Mouse (Mus musculus): ENCODE measurements around the gene Rnf181.
A peak's percentile ranks its signal among the peaks of the same experiment; 100 is the strongest.

Rnf181 gene

DNA sequence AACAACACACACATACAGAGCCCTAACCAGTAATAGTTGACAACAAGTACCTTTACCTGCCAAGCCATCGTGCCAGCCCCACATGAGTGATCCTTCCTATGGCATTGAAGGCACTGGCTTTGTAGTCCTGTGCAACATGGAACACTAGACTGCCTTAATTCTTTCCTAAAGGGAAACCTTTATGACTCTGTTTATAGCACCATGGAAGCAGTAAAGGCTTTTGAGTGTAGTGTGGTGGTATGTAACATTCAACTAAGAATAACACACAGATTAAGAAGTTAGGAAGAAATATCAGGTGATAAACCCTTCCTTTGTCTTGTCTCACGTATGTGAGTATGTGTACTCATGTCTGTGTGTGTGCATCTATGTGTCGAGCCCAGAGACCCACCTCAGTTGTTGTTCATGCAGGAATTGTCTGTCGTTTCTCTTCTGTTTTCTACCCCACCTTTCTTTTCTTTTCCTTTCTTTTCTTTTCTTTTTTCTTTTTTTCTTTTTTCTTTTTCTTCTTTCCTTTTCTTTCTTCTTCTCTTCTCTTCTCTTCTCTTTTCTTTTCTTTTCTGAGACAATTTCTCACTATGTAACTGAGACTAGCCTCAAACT, at the start of gene Rnf181:
TSS of gene Rnf181 (minus strand) at position 113 of the 600 bp plus-strand sequence.
- DNase-seq, result no peak

DNA sequence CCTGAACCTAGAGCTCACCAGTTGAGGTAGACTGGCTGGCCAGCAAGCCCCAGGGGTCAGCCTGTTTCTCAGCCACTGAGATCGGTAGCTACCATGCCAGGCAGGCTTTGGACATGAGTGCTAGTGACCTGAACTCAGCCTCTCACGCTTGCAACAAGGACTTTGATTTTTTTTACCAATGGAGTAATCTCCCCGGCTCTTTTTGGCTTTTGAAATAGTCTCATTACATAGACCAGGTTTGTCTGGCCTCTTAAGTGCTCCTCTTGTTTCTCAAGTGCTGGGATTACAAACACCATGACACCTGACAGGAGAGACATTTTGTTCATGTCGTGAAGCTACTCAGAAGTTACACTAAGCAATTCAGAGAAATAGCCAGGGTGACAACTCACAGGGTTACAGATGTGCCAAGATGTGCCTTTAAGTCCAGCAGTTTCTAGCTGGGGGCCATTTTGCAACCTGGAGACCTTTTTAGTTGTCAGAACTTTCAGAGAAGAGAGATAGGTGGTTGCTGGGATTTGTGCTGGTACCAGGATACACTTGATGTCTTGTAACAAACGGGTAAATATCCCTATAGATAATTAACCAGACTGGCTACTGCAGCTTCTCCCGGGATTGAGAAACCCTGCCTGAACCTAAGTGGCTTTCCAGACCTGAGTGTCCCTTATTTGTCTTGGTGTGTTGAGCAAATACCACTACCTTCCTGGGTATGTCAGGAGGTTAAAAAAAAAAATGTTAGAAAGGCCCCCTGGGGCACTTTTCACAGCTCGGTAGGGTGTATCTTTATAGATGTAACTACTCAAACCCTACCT, 49.4 kb upstream of the Rnf181 start:
- no peak for DNase-seq

DNA sequence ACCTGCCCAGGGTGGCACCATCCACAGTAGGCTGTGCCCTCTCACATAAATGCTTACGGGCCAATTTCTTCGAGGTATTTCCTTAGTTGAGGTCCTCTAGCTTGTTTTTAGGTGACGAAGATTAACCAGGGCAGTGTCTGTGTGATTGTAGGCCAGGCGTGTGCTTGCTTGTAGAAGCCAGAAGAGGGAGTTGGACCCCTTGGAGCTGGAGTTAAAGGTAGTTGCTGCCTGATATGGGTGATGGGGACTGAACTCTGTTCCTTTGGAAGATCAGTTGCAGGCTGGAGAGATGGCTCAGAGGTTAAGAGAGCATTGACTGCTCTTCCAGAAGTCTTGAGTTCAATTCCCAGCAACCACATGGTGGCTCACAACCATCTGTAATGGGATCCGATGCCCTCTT, 48.4 kb upstream of the Rnf181 start:
- no peak for DNase-seq

DNA sequence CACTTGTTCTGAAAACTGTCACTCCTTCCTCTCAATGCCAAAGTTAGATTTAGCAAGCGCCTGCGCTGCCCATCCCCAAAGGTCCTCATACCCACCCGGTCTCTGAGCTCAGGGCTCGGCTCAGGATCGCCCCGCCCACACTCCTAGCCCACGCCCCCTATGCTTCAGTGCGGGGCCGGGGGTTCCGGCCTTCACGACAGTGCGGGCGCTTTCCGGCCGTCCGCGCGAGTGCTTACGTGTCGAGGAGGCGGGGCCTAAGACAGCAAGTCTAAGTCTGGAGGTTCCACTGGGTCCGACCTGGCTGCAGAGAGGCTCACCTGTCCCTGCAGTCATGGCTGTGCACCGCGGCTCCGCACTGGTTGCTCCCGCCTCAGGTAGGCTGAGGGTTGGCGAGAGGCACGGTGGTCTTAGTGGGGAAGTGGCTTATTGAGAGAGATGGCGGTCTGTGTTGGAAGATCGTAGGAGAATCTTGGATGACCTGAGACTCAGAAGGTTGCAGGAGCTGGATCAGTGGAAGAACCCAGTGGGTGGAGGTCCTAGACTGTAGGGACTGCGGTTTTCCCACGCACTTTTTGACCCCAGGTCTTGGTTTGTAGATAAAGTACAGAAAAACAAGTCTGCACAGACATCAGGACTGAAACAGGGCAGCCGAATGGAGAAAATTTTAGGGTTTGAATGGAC, 47.5 kb upstream of the Rnf181 start, which contains the start of gene Ggcx:
TSS of gene Ggcx (plus strand) at position 233 of the 681 bp plus-strand sequence.
- DNase-seq, result peak; percentile 98

DNA sequence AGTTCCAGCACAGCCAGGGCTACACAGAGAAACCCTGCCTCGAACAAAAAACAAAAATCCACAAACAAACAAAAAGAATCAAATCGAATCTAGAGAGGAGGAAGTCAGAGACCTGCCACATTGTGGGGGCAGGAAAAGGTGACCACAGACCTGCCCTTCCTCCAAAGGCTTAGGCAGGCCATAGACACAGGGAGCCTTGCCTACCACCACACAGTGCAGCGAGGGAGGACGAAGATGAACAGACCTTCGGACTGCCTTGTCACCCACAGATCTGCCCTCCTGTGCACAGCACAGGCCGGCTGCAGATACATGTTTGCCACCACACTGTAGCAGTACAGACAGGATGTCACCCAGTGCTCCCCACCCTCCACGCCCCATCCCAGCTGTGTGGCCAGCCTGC, 43.8 kb upstream of the Rnf181 start:
- DNase-seq, result no peak

DNA sequence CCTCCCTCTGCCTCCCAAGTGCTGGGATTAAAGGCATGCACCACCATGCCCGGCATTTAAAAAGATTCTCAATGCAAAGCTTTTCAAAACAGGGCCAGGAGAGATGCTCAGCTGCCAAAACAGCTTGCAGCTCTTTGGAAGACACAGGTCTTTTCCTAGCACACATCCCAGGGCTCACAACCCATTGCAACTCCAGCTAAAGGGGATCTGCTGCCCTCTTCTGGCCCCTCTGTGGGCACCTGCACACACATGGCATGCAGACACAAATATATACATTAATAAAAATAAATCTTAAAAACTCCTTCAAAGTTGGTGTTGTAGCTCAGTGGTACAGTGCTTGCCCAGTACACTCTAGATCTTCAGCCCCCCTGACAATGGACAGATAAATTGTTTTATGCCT, 43.2 kb upstream of the Rnf181 start:
- DNase-seq, result peak; percentile 37

DNA sequence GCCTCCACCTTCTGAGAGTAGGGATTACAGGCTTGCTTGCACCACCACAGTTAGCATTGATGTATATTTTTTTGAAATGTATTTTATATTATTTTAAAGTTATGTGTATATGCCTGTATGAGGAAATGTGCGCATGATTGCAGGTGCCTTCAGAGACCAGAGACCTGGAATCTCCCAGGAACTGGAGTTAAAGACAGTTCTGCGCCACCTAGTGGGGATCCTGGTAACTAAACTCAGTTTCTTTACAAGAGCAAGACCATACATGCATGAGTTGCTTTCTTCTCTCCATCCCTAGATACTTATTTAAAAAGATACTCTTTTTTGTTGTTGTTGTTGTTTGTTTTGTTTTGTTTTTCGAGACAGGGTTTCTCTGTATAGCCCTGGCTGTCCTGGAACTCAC, 42.8 kb upstream of the Rnf181 start:
- peak; percentile 79 for DNase-seq

DNA sequence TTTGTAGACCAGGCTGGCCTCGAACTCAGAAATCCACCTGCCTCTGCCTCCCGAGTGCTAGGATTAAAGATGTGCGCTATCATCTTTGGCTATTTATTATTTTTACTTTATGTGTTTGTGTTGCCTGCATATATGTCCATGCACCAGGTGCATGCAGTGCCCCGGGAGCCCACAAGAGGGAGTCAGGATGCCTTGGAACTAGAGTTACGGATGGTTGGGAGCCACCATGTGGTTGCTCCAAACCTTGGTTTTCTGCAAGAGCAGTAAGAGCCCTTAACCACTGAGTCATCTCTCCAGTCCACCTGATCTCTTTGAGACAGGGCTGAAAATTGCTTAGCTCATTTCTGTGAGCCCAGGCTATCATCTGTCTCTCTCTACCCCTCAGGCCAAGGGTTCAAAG, 40.4 kb upstream of the Rnf181 start:
- peak; percentile 91 for DNase-seq

DNA sequence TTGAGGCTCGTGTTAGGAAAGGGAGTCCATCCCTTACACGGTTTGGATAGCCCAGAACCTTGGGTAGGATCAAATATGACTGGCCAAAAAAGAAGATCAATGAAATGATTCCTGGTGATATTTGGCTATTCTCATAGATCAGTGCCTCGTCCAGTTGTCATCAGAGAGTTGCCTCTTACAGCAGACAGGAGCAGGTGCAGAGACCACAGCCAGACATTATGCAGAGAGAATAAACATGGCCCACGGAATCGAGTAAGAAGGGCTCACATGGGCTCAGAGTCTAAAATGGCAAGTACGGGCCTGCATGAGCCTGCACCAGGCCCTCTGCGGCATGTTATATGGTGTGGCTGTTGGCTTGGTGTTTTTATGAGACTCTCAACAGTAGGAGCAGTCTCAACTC, 38.6 kb upstream of the Rnf181 start:
- no peak for DNase-seq

DNA sequence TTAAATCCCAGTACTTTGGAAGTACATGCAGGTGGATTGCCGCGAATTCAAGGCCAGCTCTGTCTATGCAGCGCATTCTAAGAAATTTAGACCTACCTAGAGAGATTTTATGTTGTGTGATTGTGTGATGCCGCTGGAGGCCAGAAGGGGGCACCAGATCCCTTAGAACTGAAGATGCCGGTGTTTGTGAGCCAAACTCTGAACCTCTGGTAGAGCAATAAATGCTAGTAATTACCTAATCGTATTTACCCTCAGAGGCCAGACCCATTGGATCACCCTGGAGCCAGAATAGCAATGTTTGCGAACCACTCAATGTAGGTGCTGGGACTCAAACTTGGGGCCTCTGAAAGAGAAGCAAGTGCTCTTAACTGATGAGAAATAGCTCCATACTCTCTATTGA, 35.1 kb upstream of the Rnf181 start:
- DNase-seq, result peak; percentile 87

DNA sequence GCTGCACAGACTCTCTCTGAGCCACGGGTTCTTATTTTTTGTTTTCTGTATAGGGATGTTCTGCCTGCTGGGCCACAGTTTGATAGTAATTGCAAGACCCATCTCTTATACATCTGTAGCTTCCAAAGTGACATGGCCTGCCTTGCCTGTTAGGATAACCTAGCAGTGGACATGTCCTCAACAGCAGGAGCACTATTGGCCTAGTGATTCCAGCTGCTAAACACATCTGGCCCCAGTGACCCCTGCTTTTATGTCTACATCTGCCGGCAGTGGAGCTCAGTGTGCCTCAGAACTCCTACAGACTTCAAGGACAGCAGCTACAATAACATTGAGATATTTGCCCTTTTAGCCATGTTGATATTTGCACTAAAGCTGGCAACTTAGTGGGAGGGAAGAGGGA, 33.2 kb upstream of the Rnf181 start:
- no peak for DNase-seq

DNA sequence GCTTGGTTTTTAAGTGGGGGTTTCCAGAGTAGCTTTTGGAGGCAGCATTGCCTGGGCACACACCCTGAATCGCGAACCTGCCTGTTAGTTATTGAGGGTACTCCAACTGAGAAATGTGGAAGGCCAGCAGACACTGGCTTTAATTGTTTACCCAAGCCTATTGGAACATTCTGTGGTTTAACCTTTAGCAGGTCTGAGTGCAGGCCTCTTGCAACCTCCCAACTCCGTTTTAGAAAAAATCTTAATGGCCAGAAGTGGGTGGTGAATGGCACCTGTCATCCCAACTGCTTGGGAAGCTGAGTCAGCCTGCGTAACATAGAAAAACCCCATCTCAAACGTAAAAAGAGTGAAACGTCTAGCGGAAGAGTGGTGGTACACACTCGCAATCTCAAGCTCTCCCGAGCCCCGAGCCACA, 30.1 kb upstream of the Rnf181 start:
- no peak for DNase-seq

DNA sequence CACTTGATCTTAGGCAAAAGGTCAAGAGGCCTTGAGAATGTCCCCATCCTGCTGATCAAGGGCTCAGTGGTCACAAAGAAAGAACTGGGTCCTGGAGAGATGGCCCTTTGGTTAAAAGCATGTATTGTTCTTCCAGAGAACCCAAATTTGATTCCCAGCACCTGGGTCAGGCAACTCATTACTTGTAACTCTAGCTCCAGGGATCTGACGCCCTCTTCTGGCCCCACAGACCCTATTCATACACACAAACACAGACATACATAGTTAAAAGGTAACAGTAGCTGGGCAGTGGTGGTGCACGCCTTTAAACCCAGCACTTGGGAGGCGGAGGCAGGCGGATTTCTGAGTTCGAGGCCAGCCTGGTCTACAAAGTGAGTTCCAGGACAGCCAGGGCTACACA, 25.6 kb upstream of the Rnf181 start:
- no peak for DNase-seq

DNA sequence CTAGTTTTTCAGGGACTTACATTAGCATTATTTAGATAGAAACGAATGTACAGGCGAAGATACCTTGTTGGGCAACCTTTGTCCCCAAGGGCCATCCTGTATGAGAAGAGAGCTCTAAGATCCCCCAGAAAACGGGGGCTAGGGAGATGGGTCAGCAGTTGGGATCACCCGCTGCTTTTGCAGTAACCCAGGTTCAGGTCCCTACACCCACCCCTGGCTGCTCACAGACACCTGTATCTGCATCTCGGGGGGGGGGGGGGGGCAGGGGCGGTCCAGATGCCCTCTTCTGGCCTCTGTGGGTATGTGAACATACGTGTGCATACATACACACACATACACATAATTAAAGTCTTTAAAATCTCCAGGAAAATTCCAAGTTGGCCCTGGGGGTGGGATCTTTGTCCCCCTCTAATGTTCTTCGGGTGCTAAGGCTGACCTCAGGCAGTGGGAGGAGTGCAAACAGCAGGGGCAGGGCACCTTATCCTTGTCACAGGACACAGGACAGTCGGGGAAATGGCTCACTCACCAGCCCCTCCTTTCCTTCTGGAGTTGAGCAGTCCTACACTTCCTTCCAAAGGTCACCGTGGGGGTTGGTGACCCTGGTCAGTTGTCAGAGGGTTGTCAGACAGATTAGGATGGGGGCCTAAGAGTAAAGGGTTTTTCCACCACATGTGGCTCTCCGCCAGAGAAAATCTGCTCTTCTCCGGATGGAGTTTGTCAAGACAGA, 24.2 kb upstream of the Rnf181 start:
- DNase-seq, result peak; percentile 32

DNA sequence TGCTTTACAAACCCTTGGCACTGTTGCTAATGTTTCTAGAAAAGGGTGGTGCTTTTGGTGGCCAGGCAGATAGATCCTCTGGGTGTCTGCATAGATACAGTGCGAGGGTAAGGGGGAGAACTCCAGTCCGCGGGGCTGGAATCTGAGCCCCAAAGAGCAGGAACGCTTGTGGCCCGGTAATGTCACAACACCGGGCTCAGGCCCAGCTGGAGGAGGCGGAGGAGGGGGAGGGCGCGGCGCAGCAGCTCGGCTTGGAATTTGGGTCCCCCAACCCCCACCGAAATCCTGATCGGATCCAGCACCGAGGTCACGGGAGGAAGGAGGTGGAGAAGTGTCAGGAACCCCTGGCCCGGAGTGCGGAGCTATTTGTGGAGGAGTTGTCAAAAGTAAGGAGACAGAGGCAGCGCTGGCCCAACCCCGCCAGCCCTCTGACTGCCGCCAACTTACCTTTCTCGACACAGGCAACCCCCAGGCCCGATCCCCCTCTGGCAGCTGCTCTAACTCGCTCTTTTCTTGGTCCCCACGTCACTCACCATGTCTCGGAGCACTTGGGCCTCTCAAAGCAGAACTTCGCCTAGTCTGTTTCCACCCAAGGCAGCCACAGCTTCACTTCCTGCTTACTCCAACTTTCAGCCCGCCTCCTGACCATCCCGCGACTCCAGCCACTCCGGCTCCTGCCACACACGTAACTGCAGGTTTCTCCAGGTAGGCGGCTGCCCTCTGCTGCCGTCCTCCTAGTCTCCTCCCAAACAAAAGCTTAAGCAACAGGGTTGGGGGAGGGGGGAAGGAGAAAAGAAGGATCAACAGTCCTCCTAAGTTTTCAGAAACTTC, 23.4 kb upstream of the Rnf181 start, which contains the start of gene Vamp8:
TSS of gene Vamp8 (minus strand) at position 763 of the 831 bp plus-strand sequence.
- DNase-seq, result peak; percentile 77

DNA sequence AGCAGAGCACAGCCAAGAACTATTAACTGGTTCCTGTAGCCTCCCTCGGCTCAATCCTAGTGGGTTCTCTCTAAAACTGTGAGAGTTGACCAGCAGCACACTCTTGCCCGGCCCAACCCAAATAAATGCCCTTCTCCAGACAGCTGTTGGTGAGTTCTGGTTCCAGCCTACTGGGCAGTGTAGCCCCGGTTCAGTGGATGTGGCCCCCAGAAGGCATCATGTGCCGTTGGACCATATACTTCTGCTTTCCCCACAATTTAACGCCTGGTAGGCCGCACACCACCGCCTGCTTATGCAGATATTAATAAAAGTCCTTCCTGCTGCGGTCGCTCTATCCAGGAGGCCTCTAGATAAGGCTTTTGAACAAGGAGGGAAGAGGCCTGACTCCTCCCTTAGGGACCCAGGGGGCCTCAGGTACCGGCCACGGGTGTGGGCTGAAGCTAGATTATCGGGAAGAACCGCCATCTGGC, 22.8 kb upstream of the Rnf181 start:
- DNase-seq, result no peak

DNA sequence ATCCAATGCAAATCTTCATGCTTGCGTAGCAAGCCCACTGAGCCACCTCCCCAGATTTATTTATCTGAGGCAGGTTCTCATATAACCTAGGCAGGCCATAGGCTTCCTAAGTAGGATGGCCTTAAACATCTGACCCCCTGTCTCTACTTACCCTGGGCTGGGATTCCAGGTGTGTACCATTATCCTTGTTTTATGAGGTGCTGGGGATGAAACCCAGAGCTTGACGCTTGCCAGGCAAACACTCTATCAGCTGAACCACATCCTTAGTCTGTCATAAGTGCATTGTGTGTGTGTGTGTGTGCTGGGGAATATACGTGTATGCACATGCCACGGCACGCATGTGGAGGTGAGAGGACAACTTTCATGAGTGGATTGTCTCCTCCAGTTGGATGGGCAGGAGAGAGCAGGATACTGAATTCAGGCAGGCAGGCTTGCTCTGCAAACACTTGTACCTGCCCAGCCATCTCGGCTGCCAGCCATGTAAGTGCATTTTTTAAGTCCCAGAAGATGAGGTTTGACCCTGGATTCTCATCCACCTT, 22.1 kb upstream of the Rnf181 start:
- no peak for DNase-seq

DNA sequence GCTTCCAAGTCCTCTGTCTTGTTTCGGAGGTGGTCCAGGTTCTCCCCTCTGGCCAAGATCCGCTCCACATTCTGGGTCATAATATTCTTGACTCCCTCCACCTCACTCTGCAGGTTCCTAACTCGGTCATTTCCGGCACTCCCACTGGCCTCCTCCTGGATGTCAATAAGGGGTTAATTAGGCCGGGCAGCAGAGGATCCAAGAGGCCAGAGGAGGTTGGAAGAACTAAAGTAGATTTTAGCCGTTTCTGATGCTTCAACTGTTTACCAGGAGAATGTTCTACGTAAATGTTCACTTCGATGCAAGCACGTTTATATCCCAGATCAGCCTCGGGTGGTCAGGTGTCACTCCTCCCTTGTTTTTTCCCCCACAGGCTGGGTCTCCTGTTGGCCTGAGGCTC, 21.5 kb upstream of the Rnf181 start:
- no peak for DNase-seq

DNA sequence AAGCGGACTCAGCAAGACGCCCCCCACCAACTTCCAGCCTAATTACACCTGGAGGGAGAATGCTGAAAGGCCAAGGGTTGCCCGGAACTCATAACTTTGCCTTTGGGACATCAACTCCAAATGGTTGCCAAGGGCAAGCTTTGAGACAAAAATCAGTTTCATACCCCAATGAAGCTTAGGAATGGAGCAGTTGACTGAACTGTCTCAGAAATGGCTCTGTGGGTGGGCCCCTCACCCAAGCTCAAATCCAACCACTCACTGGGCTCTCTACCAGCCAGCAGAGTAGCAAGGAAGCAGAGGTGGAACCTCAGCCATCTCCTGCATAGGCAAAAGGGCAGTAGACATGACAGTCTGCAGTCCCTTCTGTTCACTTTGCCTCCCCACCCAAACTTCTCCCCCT, 21.1 kb upstream of the Rnf181 start:
- no peak for DNase-seq

DNA sequence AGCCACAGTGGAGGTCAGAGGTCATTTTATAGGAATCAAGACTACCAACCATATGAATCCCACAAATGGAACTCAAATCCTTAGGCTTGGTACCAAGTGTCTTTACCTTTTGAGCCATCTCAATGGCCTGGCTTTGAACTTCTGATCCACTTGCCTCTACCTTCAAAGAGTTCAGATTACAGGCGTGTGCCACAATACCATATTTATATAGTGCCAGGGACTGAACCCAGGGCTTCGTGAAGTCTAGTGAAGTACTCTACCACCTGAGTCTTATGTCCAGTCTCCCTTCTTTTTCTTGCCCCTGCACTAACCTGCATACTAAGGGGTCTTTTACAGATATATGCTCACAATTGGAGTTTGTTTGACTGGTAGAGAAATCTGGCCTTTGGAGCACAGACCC, 19.8 kb upstream of the Rnf181 start:
- DNase-seq, result no peak

DNA sequence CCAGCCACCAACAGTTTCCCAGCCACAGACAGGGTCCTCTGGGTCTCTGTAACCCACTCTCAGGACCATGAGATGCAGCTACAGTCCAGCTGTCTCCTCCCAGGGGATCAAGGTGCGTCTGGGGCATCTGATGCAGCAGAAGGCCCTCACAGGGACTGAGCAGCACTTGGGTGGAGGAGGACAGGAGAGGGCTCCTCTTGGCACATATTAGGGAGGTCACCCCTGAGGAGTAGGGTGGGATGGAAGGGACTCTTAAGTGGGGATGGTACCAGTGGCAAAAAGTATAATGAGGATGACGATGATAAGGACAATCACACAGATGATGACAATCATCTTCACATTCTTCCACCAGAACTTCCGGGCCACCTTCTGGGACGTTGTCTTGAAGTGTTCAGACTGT, 18.5 kb upstream of the Rnf181 start:
- DNase-seq, result no peak

DNA sequence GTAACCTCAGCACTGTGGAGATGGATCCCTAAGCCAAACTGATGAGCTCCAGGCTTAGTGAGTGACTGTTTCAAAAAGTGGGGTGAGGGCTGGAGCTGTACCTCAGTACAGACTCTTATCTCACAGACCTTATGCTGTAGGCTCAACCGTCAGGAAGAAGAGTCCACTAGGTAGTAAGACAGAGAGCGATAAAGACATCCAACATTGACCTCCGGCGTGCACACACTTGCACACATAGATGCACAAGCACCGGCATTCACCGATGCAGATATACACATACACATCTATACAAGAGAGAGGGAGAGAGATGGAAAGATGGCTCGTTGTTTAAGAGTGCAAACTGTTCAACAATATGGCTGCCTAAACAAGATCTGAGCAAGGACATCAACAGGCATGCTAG, 17.2 kb upstream of the Rnf181 start:
- no peak for DNase-seq
